Mouse (Mus musculus) lung, adult 2 months (tissue): ENCODE results near the gene Cd9.

ENCODE experiments used
- CTCF ChIP-seq: fragments of 200-500 bp; IDR thresholded peaks from 2 replicates; pipeline ENCODE4 v1.5.1; 2011; ENCODE audit warnings: mild to moderate bottlenecking, low read length, control low read depth; ENCODE audit not compliant: insufficient read depth
- POLR2A ChIP-seq: fragments of 200-500 bp; IDR thresholded peaks from 2 replicates; pipeline ENCODE4 v1.6.1; 2011; ENCODE audit warnings: low read depth, mild to moderate bottlenecking, control low read depth, low read length, borderline replicate concordance; ENCODE audit errors: extremely low read depth

DNA sequence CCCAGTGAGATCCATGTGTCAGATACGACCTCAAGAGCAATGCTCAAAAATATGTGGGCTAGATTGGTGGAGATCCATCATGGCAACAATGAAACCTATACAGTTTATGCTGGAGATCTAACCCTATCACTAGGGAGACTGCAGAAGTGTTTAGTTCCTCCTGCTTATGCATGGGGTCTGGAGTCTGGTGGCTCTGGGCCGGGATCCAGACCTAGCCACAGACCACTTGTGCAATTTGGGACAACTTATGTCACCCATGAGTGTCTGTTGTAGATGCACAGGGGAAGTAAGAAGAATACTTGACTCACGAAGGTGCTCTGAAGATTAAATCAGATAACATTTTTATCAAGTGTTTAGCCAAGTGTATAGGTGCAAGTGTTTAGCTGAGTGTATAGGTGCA, 15.2 kb upstream of the Cd9 start:
- TF ChIP-seq CTCF, result no peak
- TF ChIP-seq POLR2A, result no peak
